Mouse (Mus musculus) myocyte (in vitro differentiated cells): ENCODE results near the gene Lect2. TPM values are rescaled to one million over a fixed set of nuclear protein-coding genes. Genes with fewer than 3 reads are reported as not detected.

Experiments used
- H3K27me3 ChIP-seq: one replicate; pipeline ENCODE4 v1.6.1; 2011; ENCODE audit not compliant: control insufficient read depth, insufficient read depth, insufficient read length
- H3K36me3 ChIP-seq: one replicate; pipeline ENCODE4 v1.6.1; 2011; ENCODE audit not compliant: control insufficient read depth, insufficient read depth
- H3K4me2 ChIP-seq: one replicate; pipeline ENCODE4 v1.6.1; 2011; ENCODE audit warnings: low read depth, control low read depth
- H3K4me3 ChIP-seq: one replicate; pipeline ENCODE4 v1.5.1; 2011; ENCODE audit warnings: mild to moderate bottlenecking, control low read depth, moderate library complexity
- H3K79me2 ChIP-seq: one replicate; pipeline ENCODE4 v1.6.1; 2011; ENCODE audit not compliant: control insufficient read depth, insufficient read depth
- H3ac ChIP-seq: one replicate; pipeline ENCODE4 v1.6.1; 2011; ENCODE audit not compliant: control insufficient read depth, insufficient read length
- CEBPB ChIP-seq: IDR thresholded peaks from 2 replicates; pipeline ENCODE4 v1.6.1; 2011; ENCODE audit warnings: mild to moderate bottlenecking, moderate library complexity; ENCODE audit not compliant: poor library complexity, insufficient read depth, severe bottlenecking
- E2F4 ChIP-seq: IDR thresholded peaks from one replicate; pipeline ENCODE4 v1.6.1; 2011; ENCODE audit warnings: mild to moderate bottlenecking, control low read depth, moderate library complexity; ENCODE audit not compliant: insufficient read depth
- MAX ChIP-seq: IDR thresholded peaks from one replicate; pipeline ENCODE4 v1.6.1; 2011; ENCODE audit warnings: low read depth, mild to moderate bottlenecking, control low read depth
- MYOD1 ChIP-seq, 3 experiments: IDR thresholded peaks; one replicate each; pipeline ENCODE4 v1.6.1; 2011; ENCODE audit warnings: control low read depth in 2 of 3, low read depth in 2 of 3, mild to moderate bottlenecking in 2 of 3, moderate library complexity in 1 of 3; ENCODE audit not compliant: insufficient read length in 2 of 3, control insufficient read depth in 1 of 3
- MYOG ChIP-seq, 3 experiments: IDR thresholded peaks; one replicate each; pipeline ENCODE4 v1.6.1; 2011; ENCODE audit warnings: control low read depth in 2 of 3, low read depth in 2 of 3, mild to moderate bottlenecking in 2 of 3; ENCODE audit not compliant: insufficient read length in 2 of 3, control insufficient read depth in 1 of 3, insufficient read depth in 1 of 3
- POLR2A ChIP-seq: IDR thresholded peaks from one replicate; pipeline ENCODE4 v1.6.1; 2011; ENCODE audit warnings: low read depth, mild to moderate bottlenecking, control low read depth, moderate library complexity; ENCODE audit not compliant: insufficient read length
- POLR2AphosphoS2 ChIP-seq: IDR thresholded peaks from one replicate; pipeline ENCODE4 v1.6.1; 2011; ENCODE audit warnings: low read depth, control low read depth; ENCODE audit not compliant: insufficient read length
- REST ChIP-seq: IDR thresholded peaks from one replicate; pipeline ENCODE4 v1.6.1; 2011; ENCODE audit warnings: mild to moderate bottlenecking, control low read depth, moderate library complexity; ENCODE audit not compliant: insufficient read depth, insufficient read length
- SRF ChIP-seq: IDR thresholded peaks from one replicate; pipeline ENCODE4 v1.6.1; 2011; ENCODE audit warnings: low read depth; ENCODE audit not compliant: control insufficient read depth, insufficient read length
- TCF12 ChIP-seq: IDR thresholded peaks from one replicate; pipeline ENCODE4 v1.6.1; 2011; ENCODE audit warnings: mild to moderate bottlenecking, control low read depth; ENCODE audit not compliant: poor library complexity, insufficient read depth, severe bottlenecking
- TCF3 ChIP-seq: IDR thresholded peaks from one replicate; pipeline ENCODE4 v1.6.1; 2011; ENCODE audit warnings: low read depth, control low read depth; ENCODE audit not compliant: insufficient read length
- USF1 ChIP-seq: IDR thresholded peaks from one replicate; pipeline ENCODE4 v1.6.1; 2011; ENCODE audit warnings: low read depth, mild to moderate bottlenecking, control low read depth, moderate library complexity
- polyA plus RNA-seq: library from polyadenylated mRNA; unstranded; fragments of >200 nt; fragmentation: generic; extraction: Trizol; gene quantifications from one replicate; pipeline ENCODE4 v1.2.1, GENCODE M21; 2012; ENCODE audit warnings: missing spikeins

Gene Lect2
- polyA plus RNA-seq, 1 experiment: not detected

DNA sequence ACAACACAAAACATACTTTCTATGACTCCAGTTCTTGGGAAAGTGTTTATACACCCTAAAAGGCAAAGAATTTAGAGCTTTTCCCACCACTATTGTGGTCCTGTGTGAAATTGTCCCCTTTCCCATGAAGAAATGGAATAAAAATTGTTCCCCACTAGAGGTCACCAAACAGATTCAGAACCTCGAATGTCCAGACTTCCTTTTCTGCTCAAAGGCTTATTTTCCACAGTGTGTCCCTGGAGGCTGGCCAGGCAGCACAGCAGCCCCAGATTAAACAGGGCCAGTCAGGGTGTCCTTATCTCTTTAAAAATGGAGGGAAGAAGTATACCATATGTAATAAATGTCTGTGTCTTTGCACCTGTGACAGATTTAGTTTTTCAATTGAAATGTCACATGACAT lies 7.7 kb upstream of the Lect2 start:
- TF ChIP-seq E2F4 (no peak), CEBPB (no peak), TCF3 (no peak), TCF12 (no peak), MAX (no peak), USF1 (no peak), REST (no peak), POLR2AphosphoS2 (no peak), POLR2A (no peak), MYOD1 (IDR thresholded peaks at IDR 0.05; ENCODE audit: control insufficient read depth in 1 of 3, insufficient read length in 2 of 3, low read depth in 2 of 3) (no peak), SRF (no peak), MYOG (IDR thresholded peaks at IDR 0.05; ENCODE audit: control insufficient read depth in 1 of 3, insufficient read depth in 1 of 3, insufficient read length in 2 of 3, low read depth in 2 of 3) (no peak)
- no peaks in the 10 kb centered on the region for H3K79me2 ChIP-seq
- H3K36me3 ChIP-seq: no peaks in the 10 kb centered on the region
- no peak overlapping the region for H3K4me2 ChIP-seq
- no peak overlapping the region for H3K4me3 ChIP-seq
- no peak overlapping the region for H3ac ChIP-seq
- no peaks in the 10 kb centered on the region for H3K27me3 ChIP-seq

DNA sequence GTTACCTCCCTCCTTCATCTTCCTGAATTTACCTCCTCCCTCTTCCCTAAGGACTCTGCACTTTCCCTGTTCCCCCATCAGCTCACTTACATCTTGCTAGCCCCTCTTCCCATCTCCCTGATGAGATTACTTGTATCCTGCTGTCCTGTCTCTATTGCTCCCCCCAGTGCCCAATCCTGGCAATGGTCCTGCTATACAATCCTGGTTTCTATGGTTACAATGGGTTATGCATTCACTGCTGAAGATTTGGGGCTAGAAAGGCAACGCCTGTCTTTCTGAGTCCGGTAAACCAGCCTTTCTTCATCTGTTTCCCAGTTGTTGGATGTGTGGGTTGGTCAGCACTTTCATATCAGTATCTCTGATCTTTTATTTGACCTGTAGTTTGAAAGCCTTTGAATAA lies 6.1 kb upstream of the Lect2 start:
- Histone ChIP-seq H3K36me3 (no peaks in the 10 kb centered on the region), H3K4me2 (no peak overlapping the region)
- no peak for TF ChIP-seq CEBPB
- no peak for TF ChIP-seq MAX

DNA sequence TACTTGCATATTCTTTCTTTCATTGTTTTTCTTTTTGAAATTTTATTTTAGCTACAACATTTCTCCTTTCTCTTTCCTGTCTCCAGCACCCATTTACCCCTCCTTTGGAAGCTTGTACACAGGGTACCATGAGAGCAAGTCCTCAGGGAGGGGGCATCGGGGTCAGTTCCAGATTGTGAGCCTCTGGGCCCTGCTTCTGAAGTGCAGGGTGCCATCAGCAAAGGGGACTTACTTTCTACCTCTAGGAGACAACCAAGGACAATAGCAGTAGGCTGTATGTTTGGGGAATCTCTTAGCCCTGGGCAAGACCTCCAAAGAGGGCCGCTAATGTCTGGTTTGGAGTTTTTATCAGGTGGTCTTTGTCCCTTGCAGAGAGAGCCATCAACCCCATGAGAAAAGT lies 5.6 kb upstream of the Lect2 start:
- Histone ChIP-seq H3K27me3 (no peaks in the 10 kb centered on the region), H3K4me2 (no peak overlapping the region)
- no peak for TF ChIP-seq USF1

More for the DNA sequence above, 6.1 kb upstream of the Lect2 start:
- no peaks in the 10 kb centered on the region for H3K79me2 ChIP-seq
- no peak overlapping the region for H3K4me3 ChIP-seq
- H3ac ChIP-seq: no peak overlapping the region
- no peaks in the 10 kb centered on the region for H3K27me3 ChIP-seq

DNA sequence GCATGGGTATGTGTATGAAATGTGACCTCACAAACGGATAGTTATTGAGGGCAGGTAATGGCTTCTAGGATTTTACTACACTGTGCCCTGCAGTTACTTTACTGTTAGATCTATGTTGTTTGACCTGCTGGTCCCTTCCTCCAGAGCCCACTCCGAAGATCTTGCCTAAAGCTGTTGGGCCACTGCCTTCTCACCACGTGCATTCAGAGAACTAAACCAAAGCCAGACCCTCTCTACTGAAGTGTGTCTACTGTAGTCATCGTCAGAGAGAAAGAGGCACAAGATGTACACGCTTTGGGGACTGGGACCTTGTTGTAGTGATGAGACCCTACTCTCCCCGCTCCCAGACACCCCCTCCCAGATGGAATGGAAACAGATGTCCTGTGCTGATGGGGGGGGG lies 3.4 kb upstream of the Lect2 start:
- H3K79me2 ChIP-seq: no peaks in the 10 kb centered on the region
- H3K4me3 ChIP-seq: no peak overlapping the region
- H3K4me2 ChIP-seq: no peak overlapping the region
- H3K27me3 ChIP-seq: no peaks in the 10 kb centered on the region
- no peak overlapping the region for H3ac ChIP-seq
- H3K36me3 ChIP-seq: no peaks in the 10 kb centered on the region
- TF ChIP-seq MYOD1 (IDR thresholded peaks at IDR 0.05; ENCODE audit: control insufficient read depth in 1 of 3, insufficient read length in 2 of 3, low read depth in 2 of 3) (no peak), POLR2AphosphoS2 (no peak), POLR2A (no peak), MYOG (IDR thresholded peaks at IDR 0.05; ENCODE audit: control insufficient read depth in 1 of 3, insufficient read depth in 1 of 3, insufficient read length in 2 of 3, low read depth in 2 of 3) (no peak), MAX (no peak), TCF3 (no peak), REST (no peak), USF1 (no peak), CEBPB (no peak), SRF (no peak), TCF12 (no peak), E2F4 (no peak)

More for the DNA sequence above, 5.6 kb upstream of the Lect2 start:
- no peak overlapping the region for H3ac ChIP-seq
- H3K36me3 ChIP-seq: no peaks in the 10 kb centered on the region
- no peaks in the 10 kb centered on the region for H3K79me2 ChIP-seq
- no peak overlapping the region for H3K4me3 ChIP-seq

DNA sequence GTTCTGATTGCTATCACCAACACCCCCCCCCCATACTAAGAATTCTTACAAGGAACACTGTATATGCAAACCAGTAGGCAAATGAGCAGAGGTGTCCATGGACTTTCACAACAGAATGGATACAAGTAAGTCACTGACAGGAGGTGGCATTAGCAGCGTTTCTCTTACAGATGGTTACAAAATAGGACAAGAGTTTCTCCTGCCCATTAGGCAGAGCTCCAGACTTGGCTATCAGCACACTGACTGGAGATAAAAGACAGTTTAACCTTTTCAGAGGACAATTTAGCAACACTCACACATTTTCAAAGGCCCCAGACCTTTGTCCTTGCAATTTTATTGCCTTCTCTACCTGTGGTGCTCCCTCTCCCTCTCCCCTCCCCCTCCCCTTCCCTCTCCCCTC lies 2.3 kb upstream of the Lect2 start:
- H3K27me3 ChIP-seq: no peaks in the 10 kb centered on the region
- H3K79me2 ChIP-seq: no peaks in the 10 kb centered on the region
- H3ac ChIP-seq: no peak overlapping the region
- TF ChIP-seq E2F4: no peak
- no peak for TF ChIP-seq CEBPB
- TF ChIP-seq TCF3: no peak
- no peaks in the 10 kb centered on the region for H3K36me3 ChIP-seq
- no peak overlapping the region for H3K4me2 ChIP-seq
- no peak overlapping the region for H3K4me3 ChIP-seq

DNA sequence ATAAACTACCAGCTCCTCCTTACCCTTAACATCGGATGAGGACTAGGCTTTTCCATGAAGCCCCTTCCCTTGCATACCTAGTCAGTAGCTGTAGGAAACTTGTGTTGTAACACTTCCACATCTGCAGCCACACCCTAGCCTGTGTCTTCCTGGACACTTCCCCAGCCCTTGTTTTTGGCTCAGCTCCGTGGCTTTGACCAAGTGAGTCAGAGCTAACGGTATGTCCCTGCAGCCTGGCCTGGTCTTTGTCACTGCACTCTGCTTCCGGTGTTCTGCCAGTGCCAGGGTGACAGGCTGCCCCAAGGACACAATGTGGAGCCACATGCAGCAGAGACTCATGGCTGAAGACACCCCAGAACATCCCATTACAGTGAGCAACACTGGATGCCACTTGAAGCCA lies 1.1 kb upstream of the Lect2 start:
- Histone ChIP-seq H3K79me2 (no peaks in the 10 kb centered on the region), H3K4me3 (no peak overlapping the region), H3K27me3 (peaks cover 3% of the 10 kb centered on the region), H3K4me2 (no peak overlapping the region), H3ac (no peak overlapping the region), H3K36me3 (no peaks in the 10 kb centered on the region)
- TF ChIP-seq SRF: no peak
- TF ChIP-seq MYOD1 (IDR thresholded peaks at IDR 0.05; ENCODE audit: control insufficient read depth in 1 of 3, insufficient read length in 2 of 3, low read depth in 2 of 3): no peak
- no peak for TF ChIP-seq REST
- TF ChIP-seq POLR2A: no peak
- TF ChIP-seq CEBPB: no peak
- TF ChIP-seq TCF3: no peak
- no peak for TF ChIP-seq MYOG (IDR thresholded peaks at IDR 0.05; ENCODE audit: control insufficient read depth in 1 of 3, insufficient read depth in 1 of 3, insufficient read length in 2 of 3, low read depth in 2 of 3)
- TF ChIP-seq POLR2AphosphoS2: no peak
- no peak for TF ChIP-seq TCF12
- no peak for TF ChIP-seq E2F4
- TF ChIP-seq USF1: no peak
- no peak for TF ChIP-seq MAX
